Comparison of ENCODE assay signal across 8 mouse cellular contexts in the genomic region with DNA sequence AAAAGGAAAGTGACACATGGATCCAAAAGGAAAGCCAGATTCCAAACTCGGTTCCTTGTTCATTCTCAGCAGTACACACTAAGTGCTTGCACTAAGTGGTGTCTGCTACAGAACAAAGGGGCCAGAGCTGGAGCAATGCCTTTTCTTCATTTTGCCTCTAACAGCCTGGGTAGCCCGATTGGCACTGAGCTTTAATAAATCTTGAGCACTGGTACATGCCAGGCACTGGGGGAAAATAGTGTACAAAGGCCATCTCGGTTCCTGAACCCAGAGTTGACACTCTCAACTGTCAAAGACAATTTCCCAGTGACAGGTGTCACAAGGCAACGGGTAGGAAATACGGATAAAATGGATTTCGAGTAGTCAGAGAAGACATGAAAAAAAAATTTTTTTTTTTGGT. TPM values are rescaled to one million over a fixed set of nuclear protein-coding genes. Genes with fewer than 3 reads are reported as not detected.
DNase-seq lines count a peak whose midpoint lies in the region; ATAC-seq lines count a peak whose summit lies in the region.

No protein-coding gene starts in this region.

- DNase-seq in lung, postnatal 4 days = no peak
- DNase-seq in brain, adult 2 months (ENCODE audit: low read depth, low spot score) = peak; percentile 27
- DNase-seq in kidney, postnatal 25 days = peak; percentile 20 to 52
- no peak for DNase-seq in spleen, postnatal 4 days (ENCODE audit: low spot score in 2 of 2)
- no peak for DNase-seq in spleen, postnatal 14 days (ENCODE audit: low spot score in 2 of 2)

- no peaks in the 10 kb centered on the region for H3K27me3 ChIP-seq in lung, embryonic 15.5 days
- no peaks in the 10 kb centered on the region for H3K27me3 ChIP-seq in heart, embryonic 15.5 days
- no peaks in the 10 kb centered on the region for H3K27me3 ChIP-seq in neural tube, embryonic 12.5 days (replicated peaks)

- no peaks in the 10 kb centered on the region for H3K9me3 ChIP-seq in lung, embryonic 15.5 days
- H3K9me3 ChIP-seq in heart, embryonic 15.5 days (replicated peaks) = no peaks in the 10 kb centered on the region
- no peaks in the 10 kb centered on the region for H3K9me3 ChIP-seq in neural tube, embryonic 12.5 days

- H3K36me3 ChIP-seq in lung, embryonic 15.5 days = peaks cover 11% of the 10 kb centered on the region
- H3K36me3 ChIP-seq in heart, embryonic 15.5 days = peaks cover 15% of the 10 kb centered on the region
- H3K36me3 ChIP-seq in neural tube, embryonic 12.5 days = peaks cover 12% of the 10 kb centered on the region

- WGBS in lung, embryonic 15.5 days = 42% methylated on average over 6 of the region's 6 CpGs
- 47% methylated on average over 6 of the region's 6 CpGs for WGBS in heart, embryonic 15.5 days
- WGBS in neural tube, embryonic 12.5 days = 43% methylated on average over 6 of the region's 6 CpGs

- no peak overlapping the region for H3K27ac ChIP-seq in lung, embryonic 15.5 days
- H3K27ac ChIP-seq in heart, embryonic 15.5 days = peak overlapping the region; percentile 87
- H3K27ac ChIP-seq in neural tube, embryonic 12.5 days = no peak overlapping the region

- H3K4me3 ChIP-seq in lung, embryonic 15.5 days = peak overlapping the region; percentile 68
- peak overlapping the region; percentile 82 for H3K4me3 ChIP-seq in heart, embryonic 15.5 days
- no peak overlapping the region for H3K4me3 ChIP-seq in neural tube, embryonic 12.5 days

- no peak for ATAC-seq in lung, embryonic 15.5 days (ENCODE audit: borderline replicate concordance, extremely low read depth, low FRiP score, low TSS enrichment)
- ATAC-seq in heart, embryonic 15.5 days (replicated peaks; ENCODE audit: insufficient number of reproducible peaks, insufficient read depth, low FRiP score, low read depth) = no peak
- ATAC-seq in neural tube, embryonic 12.5 days (ENCODE audit: low FRiP score, low read depth) = no peak

- peak overlapping the region; percentile 48 for H3K9ac ChIP-seq in lung, embryonic 15.5 days
- peak overlapping the region; percentile 49; the same call in 1 of the 2 replicates for H3K9ac ChIP-seq in heart, embryonic 15.5 days
- no peak overlapping the region for H3K9ac ChIP-seq in neural tube, embryonic 12.5 days

- peak overlapping the region; percentile 77 for H3K4me2 ChIP-seq in lung, embryonic 15.5 days
- peak overlapping the region; percentile 68 for H3K4me2 ChIP-seq in heart, embryonic 15.5 days
- H3K4me2 ChIP-seq in neural tube, embryonic 12.5 days (replicated peaks) = peak overlapping the region; percentile 62

- peaks cover 16% of the 10 kb centered on the region for H3K4me1 ChIP-seq in lung, embryonic 15.5 days
- peaks cover 18% of the 10 kb centered on the region for H3K4me1 ChIP-seq in heart, embryonic 15.5 days (replicated peaks)
- H3K4me1 ChIP-seq in neural tube, embryonic 12.5 days = peaks cover 14% of the 10 kb centered on the region

RNA-seq across cellular contexts. Expression of a gene that starts 0.8 kb away (rescaled TPM):
- polyA plus RNA-seq in lung, embryonic 15.5 days (2015; fragmentation: Nextera tagmentation; extraction: Ambion mirVana) = 208 and 209 TPM in 2 replicates
- polyA plus RNA-seq in heart, embryonic 15.5 days (2015; fragmentation: Nextera tagmentation; extraction: Ambion mirVana) = 231 and 234 TPM in 2 replicates
- 216 and 237 TPM in 2 replicates for polyA plus RNA-seq in neural tube, embryonic 12.5 days (2016; fragmentation: Nextera tagmentation; extraction: Ambion mirVana)

RNA-seq across cellular contexts. Expression of a gene that starts 39.5 kb away (rescaled TPM):
- 4.0 TPM in 2 replicates for polyA plus RNA-seq in lung, embryonic 15.5 days (2015; fragmentation: Nextera tagmentation; extraction: Ambion mirVana)
- polyA plus RNA-seq in heart, embryonic 15.5 days (2015; fragmentation: Nextera tagmentation; extraction: Ambion mirVana) = 11.4 and 14.5 TPM in 2 replicates
- 62.3 and 74.0 TPM in 2 replicates for polyA plus RNA-seq in neural tube, embryonic 12.5 days (2016; fragmentation: Nextera tagmentation; extraction: Ambion mirVana)

RNA-seq across cellular contexts. Expression of a gene that starts 58.4 kb away (rescaled TPM):
- 36.8 and 37.8 TPM in 2 replicates for polyA plus RNA-seq in lung, embryonic 15.5 days (2015; fragmentation: Nextera tagmentation; extraction: Ambion mirVana)
- polyA plus RNA-seq in heart, embryonic 15.5 days (2015; fragmentation: Nextera tagmentation; extraction: Ambion mirVana) = 22.5 and 29.2 TPM in 2 replicates
- 46.8 and 48.2 TPM in 2 replicates for polyA plus RNA-seq in neural tube, embryonic 12.5 days (2016; fragmentation: Nextera tagmentation; extraction: Ambion mirVana)

RNA-seq across cellular contexts. Expression of a gene that starts 58.5 kb away (rescaled TPM):
- 199 and 207 TPM in 2 replicates for polyA plus RNA-seq in lung, embryonic 15.5 days (2015; fragmentation: Nextera tagmentation; extraction: Ambion mirVana)
- 355 and 388 TPM in 2 replicates for polyA plus RNA-seq in heart, embryonic 15.5 days (2015; fragmentation: Nextera tagmentation; extraction: Ambion mirVana)
- 195 and 205 TPM in 2 replicates for polyA plus RNA-seq in neural tube, embryonic 12.5 days (2016; fragmentation: Nextera tagmentation; extraction: Ambion mirVana)

Comparison
In these comparisons a context has a peak if more than half of its experiments do, and no peak if none do; other contexts are left out.
1. DNase-seq: peak in brain, adult 2 months (single experiment) and kidney, postnatal 25 days (2 of 2); none in lung, postnatal 4 days (0 of 2), spleen, postnatal 4 days (0 of 2) and spleen, postnatal 14 days (0 of 2).
2. Peak in every context shown above with its lines, with median percentiles within 50 percentile points of each other: H3K4me2 ChIP-seq.